Mouse (Mus musculus) cerebellum, postnatal 10 days (tissue): ENCODE data around the gene Vps45.
"Not testable (repeated sequence)": the region's sequence is repeated elsewhere in the genome, so short reads cannot be mapped to it uniquely, and the experiment has no call there.

ENCODE experiments used
- DNase-seq, 2 experiments: peaks; one replicate each; pipeline ENCODE4 v3.0.0; 2021; ENCODE audit warnings: mixed read lengths in 2 of 2

Vps45 gene

DNA sequence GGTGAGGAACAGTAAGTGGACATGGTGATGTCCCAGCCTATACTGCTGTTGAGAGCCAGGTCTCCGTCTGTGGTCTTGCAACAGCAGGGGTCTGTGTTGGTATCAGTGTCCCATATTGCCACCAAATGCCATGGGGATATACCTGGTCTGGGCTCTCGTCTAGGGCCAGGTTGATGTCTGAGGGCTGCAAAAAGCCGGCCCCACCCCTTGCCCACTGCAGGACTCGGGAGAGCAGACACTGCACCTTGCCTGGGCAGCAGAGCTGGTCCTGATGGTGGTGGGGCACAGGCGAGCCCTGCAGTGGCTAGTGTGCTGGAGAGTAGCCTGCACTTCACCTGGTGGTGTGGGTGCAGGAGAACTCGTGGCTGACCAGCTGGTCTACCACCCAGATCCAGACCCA, 19.8 kb upstream of the Vps45 start:
- no peak for DNase-seq

DNA sequence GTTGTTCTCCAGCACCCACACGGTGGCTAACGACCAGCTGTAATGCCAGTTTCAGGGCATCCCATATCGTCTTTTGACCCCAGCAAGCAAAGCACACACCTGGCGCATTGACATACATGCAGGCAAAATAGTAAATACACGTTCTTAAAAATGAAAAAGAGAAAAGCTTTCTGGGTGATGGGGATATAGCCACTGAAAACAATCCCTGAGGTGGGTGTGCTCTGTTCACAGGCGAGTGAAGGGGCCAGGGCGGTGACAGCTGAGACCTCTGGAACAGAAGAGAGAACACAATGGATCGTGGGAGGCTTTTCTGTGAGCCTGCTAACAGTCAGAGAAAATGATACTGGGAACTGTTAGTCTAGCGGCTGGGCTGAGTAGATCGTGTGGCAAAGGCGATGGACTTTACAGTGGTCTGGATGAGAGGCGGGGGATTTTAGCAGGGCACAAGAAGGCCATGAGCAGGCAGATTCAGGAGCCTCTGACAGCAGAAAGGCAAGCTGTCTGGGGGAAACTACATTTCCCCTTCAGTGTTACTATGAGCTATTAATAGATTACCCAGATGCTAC, 14.7 kb upstream of the Vps45 start:
- DNase-seq, result no peak

DNA sequence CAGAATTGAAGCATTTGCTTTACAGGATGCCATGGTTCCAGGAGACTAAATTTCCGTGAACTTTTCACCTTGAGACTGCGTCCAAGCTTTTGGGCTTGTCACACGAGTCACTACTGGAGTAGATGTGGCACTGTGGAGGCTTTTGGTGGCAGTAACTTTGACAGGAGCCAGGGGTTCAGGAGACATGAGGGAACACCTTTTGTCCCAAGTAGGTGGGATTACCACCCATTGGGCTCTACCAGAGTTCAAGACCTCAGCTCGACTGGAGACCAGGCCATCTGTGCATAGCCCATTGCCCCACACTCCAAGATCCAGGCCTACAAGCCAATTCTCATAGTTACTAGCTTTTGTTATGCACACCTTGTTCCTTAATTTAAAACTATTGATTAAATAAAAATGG, 12.0 kb upstream of the Vps45 start:
- no peak for DNase-seq

DNA sequence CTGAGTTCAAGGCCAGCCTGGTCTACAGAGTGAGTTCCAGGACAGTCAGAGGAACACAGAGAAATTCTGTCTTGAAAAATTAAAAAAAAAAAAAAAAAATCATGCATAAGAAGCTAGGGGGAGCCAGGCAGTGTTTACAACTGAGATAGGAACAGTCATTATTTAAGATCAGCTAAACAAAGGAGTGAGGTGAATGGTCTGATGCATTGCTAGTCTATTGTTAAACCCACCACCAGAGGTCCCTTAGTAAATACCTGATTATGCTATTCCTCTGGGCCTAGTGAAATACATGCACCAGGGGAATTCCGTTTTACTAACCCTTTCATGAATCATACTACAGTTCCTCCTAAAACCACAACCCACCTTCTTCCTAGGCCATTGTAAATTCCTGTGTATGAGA, 11.3 kb upstream of the Vps45 start:
- no peak for DNase-seq

DNA sequence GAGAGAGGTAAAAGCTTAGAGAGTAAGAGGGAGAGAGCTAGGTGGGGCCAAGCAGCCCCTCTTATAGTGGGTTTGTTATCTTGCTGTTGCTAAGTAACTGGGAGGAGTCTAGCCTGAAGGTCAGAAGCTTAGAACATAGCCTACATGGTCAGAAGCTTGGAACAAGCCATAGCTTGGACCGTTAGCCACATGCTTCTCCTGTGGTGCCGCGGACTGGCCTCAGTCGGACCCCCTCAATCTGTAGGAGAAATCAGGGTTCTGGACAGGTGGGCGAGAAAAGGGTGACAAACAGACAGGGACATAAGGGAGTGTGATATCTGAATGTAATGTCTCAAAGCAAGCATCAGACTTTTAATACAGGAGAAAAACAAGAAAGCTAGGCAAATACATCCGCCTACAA, 10.8 kb upstream of the Vps45 start:
- no peak for DNase-seq

DNA sequence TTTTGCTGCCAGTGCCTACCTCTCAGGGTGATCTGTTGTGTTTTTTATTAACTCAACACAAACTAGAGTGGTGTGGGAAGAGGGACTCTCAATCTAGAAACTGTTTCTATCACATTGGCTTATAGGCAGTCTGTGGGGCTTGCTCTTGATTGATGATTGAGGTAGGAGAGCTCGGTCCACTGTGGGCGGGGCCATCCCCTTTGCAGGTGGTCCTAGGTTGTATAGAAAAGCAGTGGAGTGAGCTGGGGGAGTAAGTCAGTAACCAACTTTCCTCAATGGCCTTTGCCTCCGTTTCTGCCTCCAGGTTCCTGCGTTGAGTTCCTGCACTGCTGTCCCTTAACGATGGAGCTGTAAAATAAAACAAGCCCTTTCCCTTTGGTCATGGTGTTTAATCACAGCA, 8.5 kb upstream of the Vps45 start:
- DNase-seq, result no peak

DNA sequence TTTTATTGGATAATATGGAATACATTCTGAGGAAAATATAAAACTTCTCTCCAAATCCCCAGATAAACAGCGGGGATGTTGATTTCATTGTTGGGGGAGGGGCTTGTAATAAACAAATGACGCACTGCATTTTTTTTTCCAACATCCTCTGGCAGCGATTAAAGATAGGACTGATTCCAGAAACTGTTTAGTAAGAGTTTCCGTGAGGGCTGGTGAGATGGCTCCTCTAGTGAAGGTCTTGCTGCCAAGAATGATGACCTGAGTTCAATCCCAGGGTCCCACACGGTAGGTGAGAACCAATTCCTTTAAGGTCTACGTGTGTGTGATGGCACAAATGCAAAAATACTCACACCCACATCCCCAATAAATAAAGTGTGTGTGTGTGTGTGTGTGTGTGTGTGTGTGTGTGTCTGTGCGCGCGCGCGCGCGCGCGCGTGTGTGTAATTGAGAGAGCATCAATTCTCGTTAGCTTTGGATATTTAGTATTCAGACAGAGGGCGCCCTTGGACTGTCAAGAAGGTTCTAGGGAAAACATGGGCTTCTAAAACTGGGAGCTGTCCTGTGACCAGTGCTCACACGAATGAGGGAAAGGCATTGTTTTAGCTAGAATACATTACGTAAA, 7.6 kb upstream of the Vps45 start:
- peak; percentile 81 to 90 for DNase-seq

DNA sequence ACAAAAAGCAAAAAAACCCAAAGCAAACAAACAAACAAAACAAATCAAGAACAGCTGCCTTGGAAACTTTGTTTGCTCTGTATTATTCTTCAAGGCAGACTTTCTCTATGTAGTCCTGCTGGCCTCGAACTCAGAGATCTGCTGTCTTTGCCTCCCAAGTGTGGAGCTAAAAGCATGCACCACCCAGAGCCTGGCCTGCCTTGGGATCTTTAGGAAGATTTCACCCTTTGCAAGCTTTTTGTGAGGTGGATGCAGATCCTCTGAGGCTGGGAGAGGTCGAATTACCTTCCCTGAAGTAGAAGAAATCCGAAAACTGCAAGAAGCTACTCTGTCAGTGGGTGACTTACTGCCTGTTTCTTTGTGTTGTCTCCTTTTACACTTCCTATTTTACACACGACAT, 6.9 kb upstream of the Vps45 start:
- DNase-seq, result no peak

DNA sequence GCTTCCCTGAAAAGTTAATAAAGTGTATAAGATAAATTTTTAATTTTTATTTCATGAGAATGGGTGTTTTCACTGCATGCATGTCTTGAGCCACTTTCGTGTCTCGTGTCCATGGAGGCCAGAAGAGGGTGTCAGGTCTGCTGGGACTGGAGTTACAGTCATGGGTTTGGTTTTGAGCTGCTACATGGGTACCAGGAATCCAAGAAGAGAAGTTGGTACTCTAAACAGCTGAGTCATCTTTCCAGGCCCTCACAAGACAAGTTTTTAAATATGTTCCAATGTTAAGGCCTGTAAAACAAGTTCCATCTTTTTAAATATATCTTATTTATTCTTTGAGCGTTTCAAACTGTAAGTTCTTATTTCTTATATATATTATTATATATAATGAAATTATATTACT, 6.0 kb upstream of the Vps45 start:
- DNase-seq, result no peak

DNA sequence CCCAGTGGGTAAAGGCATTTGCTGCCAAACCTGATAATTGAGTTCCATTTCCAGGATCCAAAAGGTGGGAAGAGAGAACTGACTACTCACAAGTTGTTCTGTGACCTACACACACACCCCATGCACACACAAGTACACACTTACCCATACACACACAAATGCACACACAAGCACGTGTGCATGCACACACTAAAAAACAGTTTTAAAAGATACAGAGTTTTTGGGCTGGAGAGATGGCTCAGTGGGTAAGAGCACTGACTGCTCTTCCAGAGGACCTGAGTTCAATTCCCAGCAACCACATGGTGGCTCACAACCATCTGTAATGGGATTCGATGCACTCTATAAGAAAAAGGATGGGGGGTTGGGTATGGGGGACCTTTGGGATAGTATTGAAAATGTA, 5.0 kb upstream of the Vps45 start:
- DNase-seq, result no peak

DNA sequence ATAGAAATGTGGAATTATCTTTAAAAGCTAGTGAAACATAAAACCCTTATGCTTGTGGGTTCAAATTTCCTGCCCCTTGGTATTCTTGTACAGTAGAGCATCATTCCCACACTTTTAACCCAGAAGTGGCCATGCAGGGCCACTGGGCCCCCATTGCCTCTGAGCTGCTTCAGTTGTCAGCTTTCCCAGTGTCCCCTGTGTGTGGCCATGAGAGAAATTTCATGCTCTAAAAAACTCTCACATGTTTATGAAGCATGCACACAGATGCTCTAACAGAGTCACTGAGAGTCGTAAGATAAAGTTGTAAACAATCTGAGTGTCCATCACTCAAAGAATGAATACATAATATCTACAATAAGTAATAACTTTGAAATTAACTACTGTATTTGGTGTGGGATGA, 1.9 kb upstream of the Vps45 start:
- no peak for DNase-seq

DNA sequence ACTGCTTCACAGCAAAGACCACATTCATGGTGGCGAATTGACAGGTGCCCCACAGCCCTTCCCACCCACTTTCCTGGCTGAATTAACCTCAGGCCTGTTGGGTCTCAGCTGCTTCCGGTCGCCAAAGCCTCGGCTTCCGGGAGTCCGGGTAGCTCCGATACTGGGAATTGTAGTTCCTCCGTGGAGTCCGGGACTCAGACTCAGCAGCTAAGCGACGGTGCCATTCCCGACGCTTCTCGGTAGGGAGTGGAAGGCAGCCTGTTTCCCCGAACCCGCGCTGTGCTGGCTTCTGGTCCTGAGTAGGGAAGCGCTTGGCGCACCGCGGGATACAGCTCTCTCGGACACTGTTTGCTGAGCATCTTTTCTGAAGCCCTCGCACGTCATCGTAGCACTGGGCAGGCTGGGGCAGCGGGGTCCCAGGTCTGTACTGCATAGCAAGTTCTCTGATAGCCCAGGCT, 490 bp downstream of the Vps45 start:
- DNase-seq, result peak; percentile 92 to 93

DNA sequence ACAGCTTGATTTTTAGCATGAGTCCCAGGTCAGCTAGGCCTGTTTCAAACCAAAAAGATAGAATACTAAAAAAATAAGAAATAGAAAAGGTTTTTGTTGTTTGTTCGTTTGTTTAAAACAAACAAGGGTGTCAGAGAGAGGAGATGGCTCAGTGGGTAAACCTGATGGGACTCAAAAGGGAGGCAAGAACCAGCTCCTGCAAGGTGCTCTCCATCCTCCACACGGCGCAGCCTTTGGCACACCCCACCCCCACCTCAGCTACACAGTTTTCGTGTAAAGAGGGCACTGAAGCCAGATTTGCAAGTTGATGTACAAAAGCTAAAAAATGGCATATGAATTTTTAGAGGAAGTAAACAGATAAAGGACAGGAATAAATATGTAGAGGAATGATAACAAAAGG, 2.2 kb downstream of the Vps45 start:
- DNase-seq, result no peak

DNA sequence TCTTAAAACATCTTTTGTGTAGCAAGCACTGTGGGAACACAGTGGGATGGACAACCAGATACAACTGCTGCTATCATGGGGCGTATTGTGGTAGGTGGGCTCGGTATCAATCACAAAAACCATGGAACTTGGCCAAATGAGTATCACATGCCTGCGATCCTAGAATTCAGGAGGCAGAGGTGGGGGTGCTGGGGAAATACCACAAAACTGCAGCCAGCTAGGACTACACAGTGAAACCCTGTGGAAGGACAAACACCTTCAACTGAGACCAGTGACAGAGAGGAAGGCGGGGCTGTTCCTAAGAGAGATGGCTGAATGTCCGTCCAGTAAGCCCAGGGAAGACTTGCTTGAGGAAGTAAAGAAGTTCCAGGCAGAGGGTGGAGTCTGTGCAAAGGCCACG, 3.0 kb downstream of the Vps45 start:
- no peak for DNase-seq

DNA sequence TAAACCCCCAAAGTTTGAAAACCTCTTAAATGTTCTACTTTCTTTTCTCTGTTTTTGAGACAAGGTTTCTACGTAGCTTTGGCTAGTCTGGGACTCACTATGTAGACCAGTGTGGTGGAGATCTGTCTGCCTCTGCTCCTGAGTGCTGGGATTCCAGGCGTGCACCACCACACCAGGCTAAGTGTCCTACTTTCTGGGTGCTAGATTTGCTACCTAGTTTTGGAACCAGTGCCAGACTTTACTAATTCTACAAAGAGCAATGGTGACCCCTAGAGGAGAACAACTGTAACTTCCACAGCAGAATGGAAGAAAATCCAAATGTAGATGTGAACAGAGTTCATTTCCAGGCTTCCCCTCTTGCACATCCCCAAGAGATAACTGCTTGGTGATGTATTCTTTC, 6.4 kb downstream of the Vps45 start:
- peak; percentile 35 to 81 for DNase-seq

DNA sequence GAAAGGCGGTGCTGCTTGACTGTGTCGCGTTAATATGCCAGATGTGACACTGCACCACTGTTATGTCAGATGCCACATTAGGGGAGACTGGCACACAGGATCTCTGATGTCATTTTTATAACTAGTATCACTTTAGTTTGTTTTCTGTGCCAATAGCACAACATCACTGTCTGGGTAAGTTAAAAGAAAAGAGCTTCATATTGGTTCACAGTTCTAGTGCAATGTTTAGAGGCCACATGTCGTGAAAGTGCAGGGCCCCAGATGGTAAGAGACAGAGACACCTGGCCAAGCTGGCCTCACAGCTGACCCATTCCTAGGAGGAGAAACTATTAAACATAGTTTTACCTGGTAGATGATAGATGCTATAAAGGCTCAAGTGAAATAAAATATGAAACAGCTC, 7.1 kb downstream of the Vps45 start:
- no peak for DNase-seq

DNA sequence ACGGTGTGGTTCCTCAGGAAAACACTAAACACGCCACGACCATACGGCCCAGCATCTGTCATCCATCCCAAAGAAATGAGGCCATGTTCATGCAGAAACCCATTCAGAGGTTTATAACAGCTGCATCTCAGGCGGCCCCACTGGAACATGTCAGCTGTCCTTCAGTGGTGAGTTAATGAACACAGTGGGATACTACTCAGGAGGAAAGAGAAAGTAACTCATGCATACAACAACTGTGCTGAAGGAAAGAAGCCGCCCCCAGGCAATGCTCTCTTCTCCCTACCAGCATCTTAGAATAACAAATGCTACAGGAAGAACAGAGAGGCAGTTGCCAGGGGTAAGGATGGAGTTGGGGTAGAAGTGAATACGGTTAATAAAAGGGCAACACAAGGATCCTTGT, 7.5 kb downstream of the Vps45 start:
- no peak for DNase-seq

DNA sequence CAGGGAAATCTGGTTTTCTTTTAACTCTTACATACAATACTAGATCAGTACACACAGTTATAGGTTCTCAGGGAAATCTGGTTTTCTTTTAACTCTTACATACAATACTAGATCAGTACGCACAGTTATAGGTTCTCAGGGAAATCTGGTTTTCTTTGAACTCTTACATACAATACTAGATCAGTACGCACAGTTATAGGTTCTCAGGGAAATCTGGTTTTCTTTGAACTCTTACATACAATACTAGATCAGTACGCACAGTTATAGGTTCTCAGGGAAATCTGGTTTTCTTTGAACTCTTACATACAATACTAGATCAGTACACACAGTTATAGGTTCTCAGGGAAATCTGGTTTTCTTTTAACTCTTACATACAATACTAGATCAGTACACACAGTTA, 13.7 kb downstream of the Vps45 start:
- DNase-seq, result not testable (repeated sequence)

DNA sequence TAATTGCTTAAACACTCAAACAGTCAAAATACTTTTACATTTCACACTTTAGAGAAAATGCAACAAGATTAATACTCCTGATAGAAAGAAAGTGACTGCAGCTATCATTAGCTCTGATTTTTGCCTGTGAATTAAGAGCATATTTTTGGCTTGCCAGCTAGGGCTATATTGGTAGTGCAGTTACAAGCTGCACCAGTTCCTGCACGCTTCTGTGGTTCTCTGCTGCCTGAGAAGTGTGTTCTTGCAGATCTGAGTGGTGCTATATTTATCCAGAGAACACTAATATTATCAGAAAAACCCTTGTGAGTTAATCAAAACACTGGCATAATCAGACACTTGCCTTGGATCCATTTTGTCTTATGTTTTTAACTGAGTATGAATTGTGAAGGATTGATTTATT, 15.2 kb downstream of the Vps45 start:
- no peak for DNase-seq

DNA sequence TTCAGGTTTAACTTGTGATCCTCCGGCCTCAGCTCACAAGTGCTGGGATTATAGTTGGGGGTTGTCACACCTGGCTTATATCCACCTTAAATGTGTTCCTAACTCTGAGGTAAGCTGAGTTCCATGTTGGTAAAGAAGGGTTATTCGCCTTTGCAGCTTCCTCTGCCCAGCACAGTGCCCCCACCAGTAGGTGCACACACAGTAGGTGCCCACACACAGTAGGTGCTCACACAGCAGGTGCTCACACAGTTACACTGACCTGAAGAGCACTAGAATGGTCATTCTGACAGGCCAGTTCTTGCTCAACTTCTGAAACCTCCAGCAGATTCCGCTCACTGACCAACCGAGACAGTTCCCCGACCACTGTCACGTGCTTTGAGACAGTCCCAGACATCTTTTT, 17.2 kb downstream of the Vps45 start:
- DNase-seq, result no peak

DNA sequence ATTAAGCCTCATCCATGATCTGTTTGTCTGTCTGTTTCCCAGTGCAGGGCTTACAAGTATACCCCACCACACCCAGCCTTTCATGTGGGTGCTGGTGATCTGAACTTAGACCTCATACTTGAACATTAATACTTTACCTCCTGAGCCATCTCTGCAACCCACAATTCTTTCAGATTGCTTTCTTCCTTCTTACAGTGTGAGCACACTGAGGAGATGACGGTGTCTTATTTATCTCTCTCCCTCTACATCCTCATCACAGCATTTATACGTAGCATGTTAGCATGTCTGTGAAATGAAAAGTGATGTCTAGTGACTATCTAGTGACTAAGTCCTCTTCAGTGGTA, 17.6 kb downstream of the Vps45 start:
- no peak for DNase-seq

DNA sequence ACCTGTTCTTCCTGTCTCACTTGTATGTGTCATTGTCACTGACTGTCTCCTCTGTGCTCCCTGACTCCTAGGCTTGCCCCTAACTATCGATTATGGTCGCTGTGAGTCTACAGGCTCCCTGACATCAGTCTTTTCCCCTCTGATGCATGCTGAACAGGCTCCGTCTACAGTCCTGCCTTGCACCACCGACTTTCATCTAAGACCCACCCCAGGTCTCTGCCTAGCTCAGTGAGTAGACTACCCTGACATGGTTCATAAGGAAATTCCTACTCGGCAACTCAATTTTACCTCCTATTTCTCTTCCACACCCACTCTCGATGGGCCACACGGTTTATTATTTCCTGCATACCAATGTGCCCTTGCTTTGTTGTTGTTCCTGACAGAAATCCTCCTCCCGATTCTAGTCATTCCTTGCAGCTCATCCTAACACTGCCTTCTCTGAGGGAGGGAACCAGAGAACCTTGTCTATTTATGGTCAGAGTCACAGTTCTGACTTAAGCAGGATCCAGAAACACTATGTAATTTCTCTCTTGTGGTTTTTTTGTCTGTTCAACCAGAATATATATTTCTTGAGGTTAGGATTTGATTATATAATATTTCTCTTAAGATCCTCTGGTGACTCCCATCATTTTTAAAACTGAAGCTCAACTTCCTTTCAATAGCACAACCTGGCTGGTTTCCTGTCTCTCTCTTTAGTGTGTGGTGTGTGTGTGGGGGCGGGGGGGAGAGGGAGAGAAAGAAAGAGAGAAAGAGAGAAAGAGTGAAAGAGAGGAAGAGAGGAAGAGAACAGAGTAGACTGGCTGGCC, 18.2 kb downstream of the Vps45 start:
- no peak for DNase-seq

DNA sequence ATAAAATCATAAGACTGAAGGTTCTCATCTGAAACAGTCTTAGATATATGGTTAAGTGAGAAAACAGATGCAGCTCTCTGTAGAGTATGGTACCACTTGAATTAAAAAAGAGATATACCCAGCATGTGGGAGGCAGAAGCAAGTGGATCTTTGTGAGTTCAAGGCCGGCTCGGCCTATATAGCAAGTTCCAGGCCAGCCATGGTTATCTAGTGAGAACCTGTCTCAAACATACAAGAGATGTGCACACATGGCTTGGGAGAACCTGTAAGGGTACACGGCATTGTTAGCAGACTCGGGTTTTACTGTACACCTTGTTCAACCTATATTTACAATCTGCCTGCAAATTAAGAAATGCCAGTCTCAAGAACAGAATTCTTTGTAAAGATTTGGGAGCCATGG, 19.4 kb downstream of the Vps45 start:
- no peak for DNase-seq

DNA sequence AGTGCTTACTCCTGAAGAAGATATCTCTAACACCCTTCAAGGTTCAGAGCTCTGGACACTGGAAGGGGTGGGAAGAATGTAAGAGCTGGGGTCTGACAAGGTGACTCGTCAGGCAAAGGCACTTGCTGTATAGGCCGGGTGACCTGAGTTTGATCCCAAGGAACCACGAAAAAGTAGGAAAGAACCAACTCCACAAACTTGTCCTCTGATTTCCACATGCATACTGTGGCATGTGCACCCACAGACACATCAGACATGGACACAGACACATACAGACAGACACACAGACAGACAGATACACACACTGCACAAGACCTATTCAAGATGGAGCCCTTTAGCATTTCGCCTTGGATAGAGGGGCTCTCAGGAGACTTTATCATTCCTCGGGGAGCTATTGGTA, 20.1 kb downstream of the Vps45 start:
- no peak for DNase-seq

DNA sequence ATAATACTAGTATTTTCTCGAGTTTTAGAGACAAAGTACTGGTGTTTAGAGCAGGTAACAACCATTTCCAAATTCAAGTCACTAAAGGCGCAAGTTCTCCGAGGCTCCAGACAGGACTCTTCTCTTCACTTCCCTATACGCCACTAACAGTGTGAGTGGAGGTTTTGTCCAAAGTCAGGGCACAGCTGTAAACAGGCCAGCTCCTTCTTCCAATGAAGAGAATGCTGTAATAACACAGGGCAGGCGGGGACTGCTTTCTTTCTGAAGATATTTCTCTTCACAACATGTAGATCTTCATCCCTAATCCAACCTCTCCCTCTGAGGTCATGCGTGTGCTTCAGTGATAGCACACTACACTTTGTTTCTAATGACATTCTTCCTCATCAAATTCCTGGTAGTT, 21.5 kb downstream of the Vps45 start:
- no peak for DNase-seq
